Comparison of ENCODE assay signal across 12 mouse cellular contexts in the genomic region with DNA sequence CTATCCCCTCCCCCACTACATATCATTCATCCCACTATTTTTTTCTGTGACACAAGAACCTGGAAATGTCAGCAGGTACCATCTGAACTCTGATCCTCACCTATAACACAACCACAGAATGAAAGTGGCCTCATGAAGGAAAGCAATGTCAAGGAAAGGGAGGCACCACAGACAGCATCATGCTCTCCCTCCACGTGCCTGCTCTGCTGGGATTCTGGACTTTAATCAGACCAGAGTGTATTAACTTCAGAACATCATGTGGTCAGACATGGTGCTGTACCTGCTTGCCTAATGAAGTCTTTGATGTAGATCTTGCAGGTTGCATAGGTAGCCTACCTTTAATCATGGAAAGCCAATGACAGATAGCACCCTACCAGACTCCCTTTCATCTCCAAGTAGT.
"Had no signal": no experiment of that assay in that cellular context is flagged by ENCODE, and none has a peak within 500 bp of the region (broad histone marks: within the 10 kb centered on the region; RNA-seq: fewer than 3 reads in every experiment).

No protein-coding gene starts in this region.

- DNase-seq: lung, adult 18-20 months; lung, embryonic 14.5 days; lung, postnatal 10 days; lung, postnatal 4 days; retina, postnatal 1 day; right cerebral cortex, adult 18-20 months; right cerebral cortex, postnatal 25 days; right cerebral cortex, postnatal 4 days; spleen, adult 18-20 months; thymus, adult 18-20 months; thymus, postnatal 14 days; thymus, postnatal 36 days had no signal
